ENCODE assay signal across 30 mouse cellular contexts in the genomic region with DNA sequence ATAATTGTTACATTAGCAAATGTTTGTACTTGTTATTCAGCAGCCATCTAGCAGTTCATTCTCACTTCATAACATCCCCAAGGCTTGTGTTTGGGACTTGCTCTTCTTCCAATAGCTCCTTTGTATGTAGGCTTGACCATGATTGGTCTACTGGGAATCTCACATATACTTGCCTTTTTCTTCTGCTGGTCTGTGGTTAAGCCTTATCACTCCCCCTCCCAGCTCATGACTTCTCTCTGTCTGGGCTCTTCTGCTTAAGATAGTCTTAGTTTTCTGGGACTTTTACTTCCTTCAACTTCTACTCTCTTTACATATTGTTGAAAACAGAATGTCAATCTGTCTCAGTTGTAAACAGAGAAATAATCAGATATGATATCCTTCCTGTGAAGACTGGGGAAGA.
"Had no signal": no experiment of that assay in that cellular context is flagged by ENCODE, and none has a peak within 500 bp of the region (broad histone marks: within the 10 kb centered on the region; RNA-seq: fewer than 3 reads in every experiment).

No protein-coding gene starts in this region.

- ATAC-seq: liver, embryonic 12.5 days; liver, postnatal 0 days; lung, postnatal 0 days; midbrain, embryonic 13.5 days; midbrain, embryonic 15.5 days; midbrain, embryonic 16.5 days had no signal

- H3K27ac ChIP-seq: limb, embryonic 10.5 days; limb, embryonic 12.5 days; limb, embryonic 13.5 days; limb, embryonic 15.5 days; liver, embryonic 12.5 days; liver, embryonic 13.5 days; liver, embryonic 14.5 days; liver, embryonic 15.5 days; lung, embryonic 15.5 days; macrophage; midbrain, embryonic 10.5 days; midbrain, embryonic 12.5 days; midbrain, embryonic 13.5 days; midbrain, embryonic 15.5 days; neural tube, embryonic 12.5 days had no signal

- H3K4me1 ChIP-seq: limb, embryonic 13.5 days; limb, embryonic 15.5 days; liver, embryonic 12.5 days; liver, embryonic 13.5 days; liver, embryonic 15.5 days; lung, embryonic 15.5 days; midbrain, embryonic 12.5 days; midbrain, embryonic 13.5 days; midbrain, embryonic 15.5 days; neural tube, embryonic 12.5 days had no signal

- H3K36me3 ChIP-seq: limb, embryonic 10.5 days; limb, embryonic 12.5 days; limb, embryonic 13.5 days; limb, embryonic 15.5 days; liver, embryonic 12.5 days; liver, embryonic 13.5 days; liver, embryonic 15.5 days; lung, embryonic 15.5 days; midbrain, embryonic 10.5 days; midbrain, embryonic 12.5 days; midbrain, embryonic 13.5 days; midbrain, embryonic 15.5 days; neural tube, embryonic 12.5 days had no signal

- H3K9ac ChIP-seq: limb, embryonic 12.5 days; limb, embryonic 13.5 days; limb, embryonic 15.5 days; liver, embryonic 12.5 days; liver, embryonic 13.5 days; liver, embryonic 14.5 days; liver, embryonic 15.5 days; liver, postnatal 0 days; lung, embryonic 14.5 days; lung, embryonic 15.5 days; midbrain, embryonic 12.5 days; midbrain, embryonic 13.5 days; midbrain, embryonic 15.5 days; neural tube, embryonic 12.5 days had no signal

- H3K9me3 ChIP-seq: limb, embryonic 10.5 days; limb, embryonic 12.5 days; limb, embryonic 13.5 days; limb, embryonic 15.5 days; liver, embryonic 12.5 days; liver, embryonic 13.5 days; liver, embryonic 15.5 days; lung, embryonic 15.5 days; midbrain, embryonic 10.5 days; midbrain, embryonic 12.5 days; midbrain, embryonic 13.5 days; midbrain, embryonic 15.5 days; neural tube, embryonic 12.5 days had no signal

- H3K4me3 ChIP-seq: limb, embryonic 10.5 days; limb, embryonic 12.5 days; limb, embryonic 13.5 days; limb, embryonic 15.5 days; liver, embryonic 12.5 days; liver, embryonic 13.5 days; liver, embryonic 15.5 days; lung, embryonic 15.5 days; megakaryocyte, embryonic 14.5 days; midbrain, embryonic 10.5 days; midbrain, embryonic 12.5 days; midbrain, embryonic 13.5 days; midbrain, embryonic 15.5 days; myocyte; neural tube, embryonic 12.5 days had no signal

- DNase-seq: left cerebral cortex, postnatal 4 days; liver; liver, embryonic 13.5 days; liver, postnatal 0 days; lung, adult 18-20 months; lung, adult 2 months; lung, postnatal 10 days; lung, postnatal 14 days; lung, postnatal 36 days; lung, postnatal 4 days; midbrain, embryonic 14.5 days had no signal

- H3K27me3 ChIP-seq: limb, embryonic 12.5 days; limb, embryonic 15.5 days; liver, embryonic 12.5 days; liver, embryonic 13.5 days; liver, embryonic 15.5 days; lung, embryonic 15.5 days; midbrain, embryonic 12.5 days; midbrain, embryonic 13.5 days; midbrain, embryonic 15.5 days; neural tube, embryonic 12.5 days had no signal
